Mouse (Mus musculus) midbrain, embryonic 11.5 days (tissue): Measurements from ENCODE around the gene Golga2. TPM values are rescaled to one million over a fixed set of nuclear protein-coding genes. Genes with fewer than 3 reads are reported as not detected.

Experiments
- ATAC-seq: fragments of 200-750 bp; cut with Nextera tagmentation; 2 replicates; pipeline ENCODE4 v1.8.0; 2017; ENCODE audit warnings: moderate TSS enrichment, moderate library complexity; ENCODE audit not compliant: low FRiP score
- DNase-seq: peaks from one replicate; pipeline ENCODE4 v3.0.0; 2015; ENCODE audit warnings: low spot score; ENCODE audit errors: missing footprints
- H3K27ac ChIP-seq: fragments of 300-500 bp; sonication (generic); 2 replicates; pipeline ENCODE4 v1.5.1; 2014; ENCODE audit warnings: low read depth, low read length
- H3K27me3 ChIP-seq: fragments of 300-500 bp; sonication (generic); 2 replicates; pipeline ENCODE4 v1.6.1; 2014; ENCODE audit warnings: mild to moderate bottlenecking, low read length, moderate library complexity, mixed read lengths; ENCODE audit not compliant: control insufficient read depth, insufficient read depth
- H3K36me3 ChIP-seq: fragments of 300-500 bp; sonication (generic); 2 replicates; pipeline ENCODE4 v1.6.1; 2014; ENCODE audit warnings: mild to moderate bottlenecking, low read length, moderate library complexity, mixed read lengths; ENCODE audit not compliant: control insufficient read depth, insufficient read depth
- H3K4me1 ChIP-seq: fragments of 300-500 bp; sonication (generic); 2 replicates; pipeline ENCODE4 v1.6.1; 2014; ENCODE audit warnings: low read length; ENCODE audit not compliant: control insufficient read depth, insufficient read depth
- H3K4me2 ChIP-seq: fragments of 300-500 bp; sonication (generic); 2 replicates; pipeline ENCODE4 v1.6.1; 2014; ENCODE audit warnings: mild to moderate bottlenecking, moderate library complexity
- H3K4me3 ChIP-seq: fragments of 300-500 bp; sonication (generic); 2 replicates; pipeline ENCODE4 v1.5.1; 2014; ENCODE audit warnings: low read depth, low read length
- H3K9ac ChIP-seq: fragments of 300-500 bp; sonication (generic); 2 replicates; pipeline ENCODE4 v1.6.1; 2014; ENCODE audit warnings: low read length
- H3K9me3 ChIP-seq: fragments of 300-500 bp; sonication (generic); 2 replicates; pipeline ENCODE4 v1.6.1; 2016; ENCODE audit warnings: low read length; ENCODE audit not compliant: control insufficient read depth
- WGBS: fragments of 180-500 bp; shearing (Covaris S2); extraction: QIAGEN DNeasy Blood & Tissue Kit; methylation state at CpG from one replicate; pipeline ENCODE4 v1.1.7; 2014; 5-methylcytosine and 5-hydroxymethylcytosine counted together
- polyA plus RNA-seq: library from polyadenylated mRNA; unstranded; fragments of >200 nt; fragmentation: Nextera tagmentation; extraction: Ambion mirVana; gene quantifications from 2 replicates; pipeline ENCODE4 v1.2.1, GENCODE M21; 2014

The Golga2 gene
- 14.6 and 16.7 TPM in 2 replicates for polyA plus RNA-seq

DNA sequence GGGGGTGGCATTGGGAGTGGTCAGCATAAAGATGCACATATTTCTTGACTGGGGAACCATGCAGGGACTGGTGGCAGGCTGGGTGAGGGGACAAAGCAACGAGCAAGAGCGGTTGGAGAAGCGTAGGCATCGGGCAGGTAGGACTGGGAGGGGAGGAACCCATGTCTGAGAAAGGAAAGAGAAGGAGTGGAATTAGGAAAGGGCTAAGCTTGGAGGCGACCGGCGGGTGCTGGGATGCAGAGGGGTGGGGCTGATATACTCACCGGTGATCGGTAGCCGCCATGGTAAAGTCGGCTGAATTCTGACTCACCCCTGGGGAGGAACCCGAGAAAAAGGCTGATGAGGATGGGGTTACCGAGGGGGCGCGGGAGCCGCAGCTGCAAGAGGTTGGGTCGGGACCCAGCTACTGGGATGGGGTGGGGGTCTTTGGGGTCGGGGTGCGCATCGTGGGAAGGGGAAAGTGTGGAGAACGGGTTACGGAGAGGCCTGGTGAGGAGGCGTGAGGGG, at the start of gene Golga2:
Gene Golga2 (plus strand): TSS at position 51 of the 507 bp plus-strand sequence.
- ATAC-seq = no peak; the same call in 1 of the 2 replicates
- peak within 1 kb of the TSS; percentile 79 for H3K4me2 ChIP-seq
- no peaks in the 10 kb centered on the region for H3K27me3 ChIP-seq
- peak within 1 kb of the TSS; percentile 92 for H3K4me3 ChIP-seq
- WGBS = under 1% methylated on average over 23 of the region's 23 CpGs
- peak within 1 kb of the TSS; percentile 86 for H3K9ac ChIP-seq
- peaks cover 7% of the 10 kb centered on the region; the same call in 1 of the 2 replicates for H3K36me3 ChIP-seq
- peaks cover 13% of the 10 kb centered on the region; the same call in 1 of the 2 replicates for H3K4me1 ChIP-seq
- DNase-seq = no peak
- H3K27ac ChIP-seq = peak within 1 kb of the TSS; percentile 30; the same call in 1 of the 2 replicates
- no peaks in the 10 kb centered on the region for H3K9me3 ChIP-seq

DNA sequence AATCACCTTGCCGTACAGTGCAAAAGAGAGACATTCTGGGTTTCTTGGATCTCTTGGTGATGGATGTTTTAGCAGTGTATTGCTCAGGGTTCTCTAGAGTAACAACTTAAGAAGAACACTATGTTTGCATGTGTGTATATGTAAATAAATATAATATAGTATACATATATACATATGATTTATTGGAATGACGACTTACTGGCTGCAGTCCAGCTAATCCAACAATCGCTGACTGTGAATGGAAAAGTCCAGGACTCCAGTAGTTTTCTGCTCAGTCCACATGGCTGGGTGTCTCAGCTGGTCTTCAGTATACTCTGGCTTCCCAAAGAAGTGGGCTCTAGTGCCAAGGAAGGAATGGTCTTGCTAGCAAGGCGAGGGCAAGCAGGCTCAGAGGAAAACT, 49.6 kb upstream of the Golga2 start:
- WGBS = 45% methylated on average over 4 of the region's 4 CpGs

DNA sequence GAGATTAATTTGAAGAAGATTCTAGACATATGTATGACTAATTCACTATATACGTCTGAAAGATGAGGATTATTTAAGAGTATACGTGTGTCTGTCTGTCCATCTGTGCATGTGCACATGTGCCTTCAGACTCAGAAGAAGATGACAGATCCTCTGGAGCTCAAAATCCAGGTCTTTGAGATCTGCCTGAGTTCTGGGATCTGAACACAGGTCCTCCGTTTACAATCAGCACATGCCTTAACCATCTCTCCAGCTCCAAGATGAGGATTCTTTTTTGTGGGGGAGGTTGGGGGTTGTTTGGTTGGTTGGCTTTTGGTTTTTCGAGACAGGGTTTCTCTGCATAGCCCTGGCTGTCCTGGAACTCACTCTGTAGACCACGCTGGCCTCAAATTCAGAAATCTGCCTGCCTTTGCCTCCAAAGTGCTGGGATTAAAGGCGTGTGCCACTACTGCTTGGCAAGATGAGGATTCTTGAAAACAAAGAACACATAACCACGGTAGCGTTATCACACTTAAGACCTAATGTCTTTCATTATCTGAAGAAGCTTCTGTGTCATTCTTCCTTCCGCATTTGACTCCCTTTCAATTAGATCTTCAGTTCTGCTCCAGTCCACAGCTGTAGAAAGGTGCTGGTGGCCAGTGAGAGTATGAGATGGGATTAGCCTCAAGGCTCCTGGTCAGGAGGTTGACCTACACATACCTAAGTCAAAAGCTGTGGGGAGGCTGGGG, 48.3 kb upstream of the Golga2 start:
- H3K9me3 ChIP-seq = no peaks in the 10 kb centered on the region
- H3K9ac ChIP-seq = no peak overlapping the region
- peaks cover 12% of the 10 kb centered on the region for H3K4me1 ChIP-seq
- no peaks in the 10 kb centered on the region for H3K27me3 ChIP-seq
- no peak overlapping the region for H3K4me2 ChIP-seq
- H3K36me3 ChIP-seq = peaks cover 2% of the 10 kb centered on the region
- no peak overlapping the region for H3K4me3 ChIP-seq
- DNase-seq (no peak), ATAC-seq (no peak)
- H3K27ac ChIP-seq = no peak overlapping the region
- 92% methylated on average over 9 of the region's 9 CpGs for WGBS

More for the DNA sequence above, 49.6 kb upstream of the Golga2 start:
- H3K4me3 ChIP-seq = peak overlapping the region; percentile 65
- H3K4me1 ChIP-seq = peaks cover 12% of the 10 kb centered on the region
- ATAC-seq (no peak), DNase-seq (no peak)
- no peaks in the 10 kb centered on the region for H3K9me3 ChIP-seq
- H3K4me2 ChIP-seq = peak overlapping the region; percentile 92
- peaks cover 7% of the 10 kb centered on the region for H3K36me3 ChIP-seq
- no peak overlapping the region for H3K27ac ChIP-seq
- peak overlapping the region; percentile 75 for H3K9ac ChIP-seq
- no peaks in the 10 kb centered on the region for H3K27me3 ChIP-seq

DNA sequence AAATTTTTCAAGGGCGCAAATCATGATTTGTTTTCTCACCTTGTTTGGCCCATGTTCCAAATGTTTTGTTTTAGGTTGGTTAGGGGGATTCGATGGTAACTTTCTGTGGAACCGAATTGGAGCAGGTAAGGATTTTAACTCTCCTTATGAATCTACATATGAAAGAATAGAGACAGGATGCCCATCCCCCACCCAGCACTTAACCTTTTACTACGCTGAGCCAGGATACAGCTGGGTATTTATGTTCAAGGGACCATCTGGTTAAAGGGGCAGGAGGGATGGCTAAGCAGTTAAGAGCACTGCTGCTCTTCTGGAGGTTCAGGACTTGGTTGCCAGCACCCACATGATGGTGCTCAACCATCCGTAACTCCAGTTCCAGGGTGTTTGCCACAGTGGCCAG, 46.6 kb upstream of the Golga2 start:
- H3K27ac ChIP-seq = no peak overlapping the region
- ATAC-seq (no peak), DNase-seq (no peak)
- H3K9me3 ChIP-seq = no peaks in the 10 kb centered on the region
- 88% methylated on average over 5 of the region's 5 CpGs for WGBS
- H3K4me3 ChIP-seq = no peak overlapping the region
- peaks cover 4% of the 10 kb centered on the region; the same call in 1 of the 2 replicates for H3K4me1 ChIP-seq
- no peaks in the 10 kb centered on the region for H3K27me3 ChIP-seq
- no peak overlapping the region for H3K4me2 ChIP-seq
- H3K9ac ChIP-seq = no peak overlapping the region
- peaks cover 8% of the 10 kb centered on the region; the same call in 1 of the 2 replicates for H3K36me3 ChIP-seq

DNA sequence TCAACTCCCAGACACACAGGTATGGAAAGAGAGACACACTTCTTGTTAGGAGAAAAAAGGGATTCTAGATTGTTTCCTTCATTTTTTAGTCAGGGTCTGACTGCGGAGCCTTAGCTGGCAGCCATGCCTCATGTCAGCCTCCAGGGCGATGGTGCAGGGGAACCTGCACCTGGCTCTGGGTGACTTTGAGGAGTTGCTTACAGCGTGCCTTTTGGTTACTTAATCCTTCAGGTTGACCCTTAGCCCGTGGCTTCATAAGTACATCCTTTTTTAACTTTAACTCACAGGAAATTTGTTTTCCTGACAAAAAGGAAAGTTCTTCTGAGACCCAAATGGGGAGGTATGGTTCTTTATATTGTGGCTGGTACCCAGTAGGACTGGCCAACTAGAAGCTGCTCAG, 44.2 kb upstream of the Golga2 start:
- H3K9me3 ChIP-seq = no peaks in the 10 kb centered on the region
- no peaks in the 10 kb centered on the region; the same call in 1 of the 2 replicates for H3K4me1 ChIP-seq
- H3K36me3 ChIP-seq = peaks cover 8% of the 10 kb centered on the region; the same call in 1 of the 2 replicates
- no peak overlapping the region for H3K4me2 ChIP-seq
- H3K4me3 ChIP-seq = no peak overlapping the region
- H3K27me3 ChIP-seq = no peaks in the 10 kb centered on the region
- 87% methylated on average over 4 of the region's 4 CpGs for WGBS
- H3K27ac ChIP-seq = no peak overlapping the region
- ATAC-seq (no peak), DNase-seq (no peak)
- no peak overlapping the region for H3K9ac ChIP-seq

DNA sequence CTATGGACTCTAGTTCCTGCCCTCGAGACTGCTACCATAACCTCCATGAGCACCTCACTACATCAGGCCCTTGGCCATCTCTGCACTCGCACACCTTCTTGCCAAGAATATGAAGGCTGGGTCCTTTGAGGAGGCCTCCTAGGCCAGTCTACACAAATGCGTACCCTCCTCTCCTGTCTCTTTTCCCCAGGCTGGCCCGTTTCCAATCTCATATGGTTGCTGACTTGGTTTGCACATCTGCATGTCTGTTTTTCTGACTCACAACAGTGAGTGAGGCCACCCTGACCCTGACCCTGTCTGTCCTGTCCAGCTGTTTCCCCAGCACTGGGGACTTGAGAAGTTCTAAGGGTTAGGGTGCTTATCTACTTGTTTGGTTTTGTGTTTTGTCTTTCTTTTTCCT, 40.4 kb upstream of the Golga2 start:
- no peaks in the 10 kb centered on the region for H3K4me1 ChIP-seq
- DNase-seq (no peak), ATAC-seq (no peak)
- no peak overlapping the region for H3K9ac ChIP-seq
- peaks cover 10% of the 10 kb centered on the region; the same call in 1 of the 2 replicates for H3K36me3 ChIP-seq
- no peak overlapping the region for H3K4me3 ChIP-seq
- H3K27me3 ChIP-seq = no peaks in the 10 kb centered on the region
- no peak overlapping the region for H3K27ac ChIP-seq
- WGBS = 90% methylated on average over 4 of the region's 4 CpGs
- H3K4me2 ChIP-seq = no peak overlapping the region
- no peaks in the 10 kb centered on the region for H3K9me3 ChIP-seq

DNA sequence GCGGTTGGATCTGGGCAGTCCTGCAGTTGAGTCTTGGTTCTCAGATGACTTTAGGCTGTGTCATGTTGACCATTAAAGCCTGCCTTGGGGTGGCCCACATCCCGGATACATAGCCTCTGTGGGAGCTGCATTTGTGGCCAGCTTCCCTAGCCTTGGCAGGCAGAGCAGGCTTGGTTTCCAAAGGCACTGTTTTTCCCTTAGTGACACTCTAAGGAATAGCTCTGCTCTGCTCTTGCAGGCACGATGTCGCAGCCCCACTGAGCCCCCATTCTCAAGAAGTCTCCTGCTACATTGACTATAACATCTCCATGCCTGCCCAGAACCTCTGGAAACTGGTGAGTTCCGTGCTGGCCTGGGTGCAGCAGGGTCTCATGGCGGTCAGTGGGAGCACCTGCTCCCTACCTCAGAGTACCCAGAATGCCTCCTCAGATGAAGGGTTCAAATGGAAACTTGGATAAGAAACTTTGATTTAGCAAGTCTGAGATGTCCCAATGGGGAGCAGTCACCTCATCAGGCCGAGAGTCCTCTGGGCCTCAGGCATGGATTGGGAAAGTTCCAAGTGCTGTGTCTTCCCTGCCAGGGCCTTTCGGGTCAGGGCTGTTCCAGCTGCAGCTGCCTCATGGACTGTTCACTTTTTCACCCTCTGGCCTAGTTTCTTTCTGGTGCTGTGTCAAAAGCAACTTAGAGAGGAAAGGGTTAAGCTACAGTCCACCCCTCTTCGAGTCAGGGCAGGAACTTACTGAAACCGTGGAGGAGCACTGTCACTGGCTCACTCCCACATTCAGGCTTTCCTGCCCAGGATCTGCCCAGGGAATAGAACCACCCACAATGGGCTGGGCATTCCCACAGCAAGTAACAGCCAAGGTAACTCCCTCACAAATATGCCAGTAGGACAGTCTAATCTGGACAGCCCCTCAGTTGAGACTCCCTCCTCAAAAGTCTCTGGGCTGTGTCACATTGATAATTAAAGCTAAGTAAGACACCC, 38.5 kb upstream of the Golga2 start:
- Histone ChIP-seq H3K4me3 (no peak overlapping the region), H3K9me3 (no peaks in the 10 kb centered on the region), H3K9ac (no peak overlapping the region), H3K27me3 (no peaks in the 10 kb centered on the region), H3K27ac (no peak overlapping the region), H3K4me1 (no peaks in the 10 kb centered on the region), H3K36me3 (peaks cover 13% of the 10 kb centered on the region), H3K4me2 (no peak overlapping the region)
- ATAC-seq = no peak
- no peak for DNase-seq
- WGBS = 83% methylated on average over 10 of the region's 10 CpGs

DNA sequence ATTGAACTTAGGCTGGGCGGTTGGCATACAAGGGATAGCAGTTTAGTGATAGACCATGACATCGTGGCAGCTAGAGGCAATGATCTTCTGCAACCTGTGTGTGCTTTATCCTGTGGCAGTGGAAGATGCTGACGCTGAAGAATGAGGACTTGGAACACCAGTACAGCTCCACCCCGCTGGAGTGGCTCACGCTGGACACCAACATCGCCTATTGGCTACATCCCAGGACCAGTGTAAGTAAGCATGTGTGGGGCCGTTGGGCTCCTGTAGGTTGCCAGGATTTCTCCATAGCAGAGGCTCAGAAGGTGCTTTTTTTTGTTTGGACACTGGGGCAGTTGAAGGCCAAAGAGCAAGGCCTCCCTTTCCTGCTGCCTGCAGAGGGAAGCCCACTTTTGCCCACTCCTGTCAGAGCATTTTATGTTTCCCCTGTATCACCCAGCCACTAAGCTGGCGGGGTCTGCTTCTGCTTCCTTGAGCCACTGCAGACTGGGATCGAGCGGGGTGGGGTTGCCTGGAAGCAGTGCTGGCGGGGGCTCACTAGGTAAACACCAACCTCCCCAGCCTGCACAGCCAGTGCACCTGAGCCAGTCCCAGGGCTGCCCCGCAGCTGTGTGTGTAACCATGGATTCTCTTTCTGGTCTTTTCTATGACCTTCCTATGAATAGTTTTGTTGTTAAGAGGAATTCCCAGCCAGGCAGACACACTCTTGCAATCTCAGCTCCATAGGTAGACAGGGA, 35.2 kb upstream of the Golga2 start:
- WGBS = 91% methylated on average over 12 of the region's 12 CpGs
- H3K9ac ChIP-seq = no peak overlapping the region
- no peaks in the 10 kb centered on the region for H3K27me3 ChIP-seq
- no peak overlapping the region for H3K27ac ChIP-seq
- no peak overlapping the region for H3K4me2 ChIP-seq
- no peak overlapping the region for H3K4me3 ChIP-seq
- no peak for DNase-seq
- no peak for ATAC-seq
- H3K9me3 ChIP-seq = no peaks in the 10 kb centered on the region
- peaks cover 14% of the 10 kb centered on the region for H3K36me3 ChIP-seq
- no peaks in the 10 kb centered on the region for H3K4me1 ChIP-seq
